Mouse (Mus musculus) heart, embryonic 14.5 days (tissue): ENCODE results near the gene Adcy2. TPM values are rescaled to one million over a fixed set of nuclear protein-coding genes. Genes with fewer than 3 reads are reported as not detected.

ENCODE experiments used
- ATAC-seq: fragments of 200-750 bp; cut with Nextera tagmentation; 2 replicates; pipeline ENCODE4 v1.8.0; 2017; ENCODE audit warnings: low read depth, moderate TSS enrichment; ENCODE audit not compliant: insufficient number of reproducible peaks, insufficient read depth, low FRiP score
- H3K27ac ChIP-seq, 2 experiments: fragments of 200-500 bp in 1 of 2; fragments of 300-500 bp in 1 of 2; sonication (generic) in 1 of 2; replicated peaks in 1 of 2; 2 replicates each; pipeline ENCODE4 v1.5.1; 2012 to 2014; ENCODE audit warnings: low read depth in 2 of 2, low read length in 2 of 2, control low read depth in 1 of 2, mild to moderate bottlenecking in 1 of 2, mixed read lengths in 1 of 2; ENCODE audit not compliant: control insufficient read depth in 1 of 2, insufficient read depth in 1 of 2
- H3K27me3 ChIP-seq: fragments of 300-500 bp; sonication (generic); 2 replicates; pipeline ENCODE4 v1.6.1; 2014; ENCODE audit warnings: mild to moderate bottlenecking, low read length, control low read depth; ENCODE audit not compliant: control insufficient read depth, insufficient read depth
- H3K36me3 ChIP-seq: fragments of 300-500 bp; sonication (generic); 2 replicates; pipeline ENCODE4 v1.6.1; 2014; ENCODE audit warnings: mild to moderate bottlenecking, control low read depth, low read length, mixed read lengths; ENCODE audit not compliant: control insufficient read depth, insufficient read depth
- H3K4me1 ChIP-seq, 2 experiments: fragments of 200-500 bp in 1 of 2; fragments of 300-500 bp in 1 of 2; sonication (generic) in 1 of 2; 2 replicates each; pipeline ENCODE4 v1.6.1; 2012 to 2014; ENCODE audit warnings: low read length in 2 of 2, control low read depth in 1 of 2, mixed read lengths in 1 of 2; ENCODE audit not compliant: control insufficient read depth in 2 of 2, insufficient read depth in 2 of 2
- H3K4me2 ChIP-seq: fragments of 300-500 bp; sonication (generic); 2 replicates; pipeline ENCODE4 v1.6.1; 2014; ENCODE audit warnings: mild to moderate bottlenecking, low read length
- H3K4me3 ChIP-seq, 2 experiments: fragments of 200-500 bp in 1 of 2; fragments of 300-500 bp in 1 of 2; sonication (generic) in 1 of 2; 2 replicates each; pipeline ENCODE4 v1.5.1; 2012 to 2014; ENCODE audit warnings: low read length in 2 of 2, mild to moderate bottlenecking in 2 of 2, control low read depth in 1 of 2, low read depth in 1 of 2, moderate library complexity in 1 of 2; ENCODE audit not compliant: control insufficient read depth in 1 of 2, insufficient read depth in 1 of 2
- H3K9ac ChIP-seq: fragments of 300-500 bp; sonication (generic); 2 replicates; pipeline ENCODE4 v1.6.1; 2014; ENCODE audit warnings: mild to moderate bottlenecking, low read length
- H3K9me3 ChIP-seq: fragments of 300-500 bp; sonication (generic); 2 replicates; pipeline ENCODE4 v1.6.1; 2016; ENCODE audit warnings: low read length, control low read depth; ENCODE audit not compliant: control insufficient read depth
- WGBS: fragments of 180-500 bp; shearing (Covaris S2); extraction: QIAGEN DNeasy Blood & Tissue Kit; methylation state at CpG from one replicate; pipeline ENCODE4 v1.1.7; 2014; 5-methylcytosine and 5-hydroxymethylcytosine counted together
- polyA plus RNA-seq: library from polyadenylated mRNA; unstranded; fragments of >200 nt; fragmentation: Nextera tagmentation; extraction: Ambion mirVana; gene quantifications from 2 replicates; pipeline ENCODE4 v1.2.1, GENCODE M21; 2014

The Adcy2 gene
- polyA plus RNA-seq, 1 experiment from 2014 or later, result 0.89 TPM

DNA sequence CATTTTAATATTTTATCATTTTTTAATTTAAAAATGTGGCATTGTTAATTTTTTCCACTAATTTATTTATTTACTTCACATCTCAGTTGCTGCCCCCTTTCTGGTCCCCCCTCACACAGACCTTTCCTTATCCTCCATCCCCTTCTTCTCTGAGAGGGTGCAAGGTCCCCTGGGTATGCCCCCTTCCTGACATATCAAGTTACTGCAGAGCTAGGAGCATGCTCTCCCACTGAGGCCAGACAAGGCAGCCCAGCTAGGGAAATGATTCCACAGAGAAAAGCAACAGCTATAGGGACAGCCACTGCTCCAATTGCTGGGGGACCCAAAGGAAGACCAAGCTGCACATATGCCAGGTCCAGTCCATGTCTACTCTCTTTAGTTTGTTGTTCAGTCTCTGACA lies 163.2 kb downstream of the Adcy2 start:
- no peak for ATAC-seq
- H3K27me3 ChIP-seq, result no peaks in the 10 kb centered on the region
- no peaks in the 10 kb centered on the region for H3K36me3 ChIP-seq
- H3K9me3 ChIP-seq, result no peaks in the 10 kb centered on the region
- H3K9ac ChIP-seq, result no peak overlapping the region
- H3K27ac ChIP-seq, result no peak overlapping the region
- no peak overlapping the region for H3K4me2 ChIP-seq
- no peaks in the 10 kb centered on the region for H3K4me1 ChIP-seq
- no peak overlapping the region for H3K4me3 ChIP-seq

DNA sequence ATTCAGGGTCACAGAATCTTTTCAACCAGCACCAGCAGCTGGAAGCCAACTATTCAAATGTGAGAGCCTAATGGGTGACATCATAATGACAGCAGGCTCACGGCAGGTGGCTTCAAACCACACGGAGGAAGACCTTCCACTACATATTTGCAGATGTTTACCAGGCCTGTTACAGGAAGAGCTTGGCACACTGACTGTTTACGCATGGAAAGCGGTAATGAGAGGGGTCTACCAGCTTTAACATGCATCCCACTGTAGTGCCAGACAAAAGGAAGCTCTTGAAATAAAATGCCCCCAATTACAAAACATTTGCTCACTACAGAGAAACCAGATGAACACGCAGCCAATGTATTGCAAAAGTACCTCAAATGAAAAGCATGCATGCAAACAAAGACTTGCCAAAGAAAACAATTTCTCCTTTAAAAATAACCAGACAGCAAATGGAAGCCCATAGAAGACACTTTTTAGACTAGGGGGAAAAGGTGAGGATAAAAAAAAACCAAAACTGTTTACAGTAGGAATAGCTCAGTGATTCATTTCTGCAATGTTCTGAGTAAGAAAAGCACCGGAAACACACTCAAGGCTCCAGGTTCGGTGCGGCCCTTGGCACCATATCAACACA lies 163.8 kb downstream of the Adcy2 start:
- no peak for ATAC-seq
- Histone ChIP-seq H3K4me1 (no peaks in the 10 kb centered on the region), H3K4me2 (no peak overlapping the region), H3K4me3 (no peak overlapping the region), H3K27ac (no peak overlapping the region), H3K9me3 (no peaks in the 10 kb centered on the region), H3K27me3 (no peaks in the 10 kb centered on the region), H3K9ac (no peak overlapping the region), H3K36me3 (no peaks in the 10 kb centered on the region)
- WGBS, result 68% methylated on average over 8 of the region's 8 CpGs

DNA sequence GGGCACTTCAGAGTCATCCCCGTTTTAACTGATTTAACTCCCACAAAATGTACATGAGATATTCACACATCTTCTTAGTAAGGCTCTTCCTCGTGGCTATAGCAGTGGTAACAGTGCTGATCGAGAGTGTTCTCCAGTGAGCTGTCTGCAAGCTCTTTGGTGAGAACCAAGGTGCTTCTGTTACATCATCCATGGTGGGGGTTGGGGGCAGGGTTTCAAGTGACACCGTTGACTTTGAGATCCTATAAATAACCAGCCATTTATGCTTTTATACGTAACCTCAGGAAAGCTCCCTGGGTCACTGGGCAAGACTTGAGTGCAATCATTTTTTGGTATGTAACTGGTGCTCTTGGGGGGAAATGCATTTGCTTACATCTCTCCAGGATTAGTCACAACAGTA lies 167.2 kb downstream of the Adcy2 start:
- H3K4me2 ChIP-seq, result no peak overlapping the region
- H3K27ac ChIP-seq, result no peak overlapping the region
- no peak overlapping the region for H3K4me3 ChIP-seq
- H3K9ac ChIP-seq, result no peak overlapping the region
- no peak for ATAC-seq
- no peaks in the 10 kb centered on the region for H3K27me3 ChIP-seq
- WGBS, result 57% methylated on average over 5 of the region's 5 CpGs
- no peaks in the 10 kb centered on the region for H3K36me3 ChIP-seq
- H3K4me1 ChIP-seq, result no peaks in the 10 kb centered on the region
- H3K9me3 ChIP-seq, result 0 out of 2 replicates have a peak, but pooled peaks cover 4% of the 10 kb centered on the region

DNA sequence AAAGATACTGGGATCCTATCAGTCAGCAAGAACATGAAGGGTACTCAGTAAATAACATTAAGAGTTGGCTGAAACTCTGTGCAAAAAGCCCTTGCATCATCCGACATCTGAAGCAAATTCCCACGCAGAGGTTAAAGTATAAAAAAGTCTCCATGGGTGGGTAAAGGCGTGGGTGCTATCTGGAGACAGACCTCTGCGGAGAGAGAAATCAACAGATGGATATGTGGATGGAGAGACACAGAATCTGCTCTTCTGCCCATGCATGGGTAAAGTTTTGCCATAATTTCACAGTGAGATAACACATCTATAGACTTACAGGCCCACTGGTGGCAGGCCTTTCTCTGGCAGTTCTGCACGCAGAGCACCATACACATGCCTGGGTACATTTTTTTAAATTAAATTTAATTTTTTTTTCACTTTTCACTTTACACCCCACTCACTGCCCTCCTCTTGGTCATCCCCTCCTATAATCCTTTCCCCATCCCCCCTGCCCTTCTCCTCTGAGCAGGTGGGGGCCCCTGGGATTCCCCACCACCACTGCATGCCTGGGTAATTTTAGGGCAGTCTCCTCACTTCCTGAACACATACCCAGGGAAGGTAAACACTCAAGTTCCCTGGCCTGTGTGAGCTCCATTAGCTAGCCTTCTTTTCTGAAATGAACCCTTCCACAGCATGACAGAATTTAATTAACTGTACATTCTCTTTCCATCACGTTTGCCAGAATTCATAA lies 169.1 kb downstream of the Adcy2 start:
- peak; percentile 17; the same call in 1 of the 2 replicates for ATAC-seq
- no peak overlapping the region for H3K9ac ChIP-seq
- H3K36me3 ChIP-seq, result no peaks in the 10 kb centered on the region
- H3K27ac ChIP-seq, result no peak overlapping the region
- 0 out of 2 replicates have a peak, but pooled peaks cover 5% of the 10 kb centered on the region for H3K9me3 ChIP-seq
- no peaks in the 10 kb centered on the region for H3K27me3 ChIP-seq
- no peak overlapping the region for H3K4me2 ChIP-seq
- H3K4me3 ChIP-seq, result no peak overlapping the region
- no peaks in the 10 kb centered on the region for H3K4me1 ChIP-seq
- 79% methylated on average over 6 of the region's 6 CpGs for WGBS

DNA sequence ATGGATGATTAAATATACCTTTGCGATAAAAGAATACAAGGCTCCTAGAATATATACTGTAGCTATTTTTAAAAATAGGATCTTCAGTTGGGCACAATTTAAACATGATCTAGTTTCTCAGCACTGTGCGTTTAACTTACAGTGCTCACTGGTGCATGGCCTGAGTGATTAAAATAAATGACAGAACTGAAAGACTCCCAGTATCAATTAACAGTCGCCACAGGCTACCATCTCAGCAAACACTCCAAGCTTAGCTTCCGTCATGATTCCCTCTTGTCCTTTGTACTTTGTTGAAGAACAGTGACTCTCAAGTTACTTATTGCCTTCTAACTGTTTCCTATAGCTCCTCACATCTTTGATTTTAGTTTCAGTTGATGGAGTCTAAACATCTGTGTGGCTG lies 170.9 kb downstream of the Adcy2 start:
- Histone ChIP-seq H3K4me2 (no peak overlapping the region), H3K4me3 (no peak overlapping the region), H3K36me3 (no peaks in the 10 kb centered on the region), H3K4me1 (no peaks in the 10 kb centered on the region), H3K9me3 (0 out of 2 replicates have a peak, but pooled peaks cover 5% of the 10 kb centered on the region), H3K9ac (no peak overlapping the region), H3K27me3 (no peaks in the 10 kb centered on the region), H3K27ac (no peak overlapping the region)
- no peak for ATAC-seq
- 78% methylated on average over 4 of the region's 4 CpGs for WGBS

DNA sequence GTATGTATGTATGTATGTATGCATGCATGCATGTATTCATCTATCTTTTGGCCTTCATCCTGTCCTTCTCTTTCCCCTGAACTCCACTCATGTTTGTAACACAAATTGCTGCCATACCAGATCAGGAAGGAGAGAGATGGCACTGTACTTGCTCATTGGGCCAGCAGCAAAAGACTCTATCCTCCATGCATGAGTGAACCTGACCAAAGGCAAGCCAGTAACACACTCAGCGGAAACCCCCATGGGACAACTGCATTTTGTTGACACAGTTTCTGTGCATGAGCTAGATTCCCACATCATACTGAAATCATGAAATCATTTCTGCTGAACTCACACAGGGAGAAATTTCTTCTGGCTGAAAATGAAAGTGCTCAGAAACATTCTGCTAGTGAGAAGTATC lies 172.9 kb downstream of the Adcy2 start:
- WGBS, result 88% methylated on average over 1 of the region's 1 CpGs
- H3K9me3 ChIP-seq, result 0 out of 2 replicates have a peak, but pooled peaks cover 5% of the 10 kb centered on the region

DNA sequence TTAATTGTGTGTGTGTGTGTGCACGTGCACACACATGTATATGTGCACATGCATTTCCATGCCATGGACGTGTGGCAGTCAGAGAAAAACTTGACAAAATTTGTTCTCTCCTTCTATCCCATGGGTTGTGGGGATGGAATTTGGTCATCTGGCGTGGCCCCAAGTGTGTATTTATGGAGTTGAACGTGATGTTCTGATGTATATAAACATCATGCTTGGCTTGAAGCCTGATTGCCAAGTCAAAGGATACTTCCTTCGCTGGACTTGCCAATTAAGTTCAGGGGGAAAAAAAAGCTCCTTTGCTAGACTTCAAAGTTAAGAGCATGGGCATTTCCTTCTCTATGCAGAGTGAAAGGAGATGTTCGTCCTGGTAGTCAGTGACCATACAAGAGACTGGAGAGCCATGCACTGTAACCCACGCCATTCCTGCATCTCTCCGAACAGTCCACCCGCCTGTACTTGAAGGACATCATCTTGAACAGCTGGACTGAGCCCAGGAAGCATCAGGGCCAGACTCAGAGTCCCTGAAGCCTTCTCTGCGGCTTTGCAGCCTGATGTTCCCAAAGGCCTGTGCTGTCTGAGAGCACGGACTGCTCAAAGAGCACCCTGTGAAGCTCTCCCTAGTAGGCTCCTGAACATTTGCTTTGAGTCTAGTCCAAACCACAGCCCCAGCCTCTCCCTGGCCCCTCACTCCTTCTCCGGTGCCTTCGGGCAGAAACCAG lies 178.3 kb downstream of the Adcy2 start:
- Histone ChIP-seq H3K27me3 (no peaks in the 10 kb centered on the region), H3K4me2 (no peak overlapping the region), H3K9ac (no peak overlapping the region), H3K27ac (no peak overlapping the region), H3K4me1 (no peaks in the 10 kb centered on the region), H3K36me3 (no peaks in the 10 kb centered on the region), H3K9me3 (no peaks in the 10 kb centered on the region; the same call in 1 of the 2 replicates), H3K4me3 (no peak overlapping the region)
- ATAC-seq, result no peak
- 78% methylated on average over 13 of the region's 13 CpGs for WGBS

More for the DNA sequence above, 172.9 kb downstream of the Adcy2 start:
- Histone ChIP-seq H3K9ac (no peak overlapping the region), H3K4me3 (no peak overlapping the region), H3K4me2 (no peak overlapping the region), H3K27me3 (no peaks in the 10 kb centered on the region), H3K4me1 (no peaks in the 10 kb centered on the region), H3K27ac (no peak overlapping the region), H3K36me3 (no peaks in the 10 kb centered on the region)
- ATAC-seq, result no peak
